Mouse (Mus musculus): ENCODE data around the gene Atp2b1.

Gene Atp2b1

GRCm38 (mm10) chr10:99053111-99053510 lies 138.9 kb downstream of the Atp2b1 start:
- POLR2A ChIA-PET, result interaction anchor here in 1 of 4 experiments (0.6 kb wide), 1 partner anchor 178 kb away, joined by 3 read pairs; no protein-coding TSS in a partner anchor
- CTCF ChIA-PET, result no interaction called here

DNA sequence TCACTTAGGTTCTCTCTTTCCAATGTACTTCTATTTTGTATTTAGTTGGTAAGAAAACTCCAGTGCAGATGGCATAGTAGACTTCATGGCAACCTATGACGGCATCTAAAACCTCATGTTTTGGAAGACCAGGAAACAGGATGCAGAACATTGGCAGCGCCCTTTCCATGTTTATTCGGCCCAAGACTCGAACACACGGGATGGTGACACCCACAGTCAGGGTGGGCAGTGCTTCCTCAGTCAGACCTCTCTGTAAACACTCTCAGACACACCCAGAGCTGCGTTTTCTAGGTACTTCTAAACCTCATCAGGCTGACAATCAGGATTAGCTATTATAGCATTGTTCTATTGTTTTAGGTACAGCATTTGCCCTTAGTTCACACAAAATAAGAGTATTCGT lies 146.4 kb downstream of the Atp2b1 start:
- ChIA-PET POLR2A (interaction anchor here in 2 of 4 experiments (0.5 kb wide), 2 partner anchors 18 to 155 kb away, joined by 4 read pairs; no protein-coding TSS in a partner anchor), CTCF (no interaction called here)

- CTCF ChIA-PET, result no interaction called here
- POLR2A ChIA-PET, result interaction anchor here in 1 of 4 experiments (0.5 kb wide), 1 partner anchor 155 kb away, joined by 4 read pairs; no protein-coding TSS in a partner anchor
These were observed 147.2 kb downstream of the Atp2b1 start for GRCm38 (mm10) chr10:99061418-99061817.

DNA sequence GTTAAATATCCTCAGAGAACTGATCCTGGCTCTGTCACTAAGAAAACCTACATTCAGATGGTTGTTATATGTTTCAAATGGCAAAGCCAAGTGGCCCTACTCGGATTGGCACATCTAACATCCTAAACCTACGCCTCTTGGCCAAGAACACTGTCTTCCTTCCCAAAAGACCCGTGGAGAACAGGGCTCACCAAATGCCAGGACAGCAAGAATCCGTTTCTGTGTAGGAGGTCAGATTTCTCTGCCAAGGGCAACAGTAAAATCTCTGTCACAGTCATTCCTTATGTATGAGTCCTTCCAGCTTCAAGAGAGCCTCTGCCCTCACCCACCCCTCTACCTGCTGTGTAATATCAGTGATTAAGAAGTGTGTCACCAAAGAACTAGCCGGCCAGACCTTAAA lies 148.3 kb downstream of the Atp2b1 start:
- ChIA-PET CTCF (no interaction called here), POLR2A (interaction anchor here in 1 of 4 experiments (0.7 kb wide), 1 partner anchor 455 kb away, joined by 7 read pairs; no protein-coding TSS in a partner anchor)
